Mouse (Mus musculus): ENCODE data around the gene Asgr1.

The Asgr1 gene

GRCm38 (mm10) chr11:70068245-70068644, 14.4 kb downstream of the Asgr1 start:
- WGBS = 46% methylated on average over 3 of the region's 3 CpGs

- WGBS = 70% methylated on average over 6 of the region's 6 CpGs
These were observed 16.2 kb downstream of the Asgr1 start for GRCm38 (mm10) chr11:70070057-70070456.

- WGBS = 88% methylated on average over 3 of the region's 3 CpGs
These were observed 16.7 kb downstream of the Asgr1 start for GRCm38 (mm10) chr11:70070603-70071002.

DNA sequence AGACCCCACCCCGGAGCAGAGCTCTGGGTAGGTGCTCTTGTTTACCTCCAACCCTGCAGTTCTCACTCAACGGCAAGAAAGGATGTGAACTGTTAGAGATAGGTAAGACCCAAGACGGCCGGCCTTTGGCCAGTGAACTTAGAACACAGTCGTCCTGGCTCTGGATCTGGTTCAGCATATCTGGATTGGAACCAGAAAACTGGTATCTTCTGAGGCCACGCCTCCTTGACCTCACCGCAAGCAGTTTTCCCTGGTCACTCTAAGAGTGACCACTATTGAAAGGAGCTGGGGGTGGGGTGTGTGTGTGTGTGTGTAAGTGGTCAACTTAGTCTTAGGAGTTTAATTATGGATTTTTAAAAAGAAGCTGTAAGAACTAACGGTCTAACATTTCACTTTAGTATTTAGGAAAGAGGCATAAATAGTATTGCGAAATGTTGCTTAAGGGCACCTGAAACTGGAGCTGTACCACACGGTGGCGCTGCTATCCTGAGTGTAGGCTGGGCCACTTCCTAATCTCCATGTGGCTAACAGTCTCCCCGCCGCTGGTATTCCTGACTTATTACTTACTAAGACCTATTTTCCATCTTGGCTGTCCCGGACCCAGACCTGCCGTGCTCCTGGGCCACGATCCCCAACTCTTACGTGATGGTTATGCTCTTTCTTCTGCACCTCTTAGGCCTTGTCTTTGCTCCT, 20.6 kb downstream of the Asgr1 start:
- WGBS = 34% methylated on average over 17 of the region's 17 CpGs

- 83% methylated on average over 6 of the region's 6 CpGs for WGBS
These were observed 21.7 kb downstream of the Asgr1 start for GRCm38 (mm10) chr11:70075581-70075980.

DNA sequence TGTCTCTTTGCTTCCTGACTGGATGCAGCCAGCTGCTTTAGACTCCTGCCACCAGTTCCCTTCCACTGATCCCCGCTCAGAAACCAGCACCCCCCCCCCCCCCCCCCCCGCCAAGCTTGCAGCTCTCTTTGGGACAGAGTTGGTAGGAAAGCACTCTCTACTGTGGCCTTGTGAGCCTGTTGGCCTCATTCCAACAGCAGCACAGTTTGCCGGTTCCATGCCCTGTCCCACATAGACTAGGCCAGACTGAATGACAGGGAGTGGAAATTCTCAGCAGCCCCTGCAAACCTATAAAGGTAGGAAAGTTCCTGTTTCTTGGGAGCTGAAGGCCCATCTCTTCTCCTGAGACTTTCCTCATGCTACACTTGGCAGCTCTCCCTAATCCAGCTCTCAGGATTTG, 23.6 kb downstream of the Asgr1 start:
- 69% methylated on average over 3 of the region's 3 CpGs for WGBS

- 79% methylated on average over 6 of the region's 6 CpGs for WGBS
These were observed 25.3 kb downstream of the Asgr1 start for GRCm38 (mm10) chr11:70079175-70079574.

DNA sequence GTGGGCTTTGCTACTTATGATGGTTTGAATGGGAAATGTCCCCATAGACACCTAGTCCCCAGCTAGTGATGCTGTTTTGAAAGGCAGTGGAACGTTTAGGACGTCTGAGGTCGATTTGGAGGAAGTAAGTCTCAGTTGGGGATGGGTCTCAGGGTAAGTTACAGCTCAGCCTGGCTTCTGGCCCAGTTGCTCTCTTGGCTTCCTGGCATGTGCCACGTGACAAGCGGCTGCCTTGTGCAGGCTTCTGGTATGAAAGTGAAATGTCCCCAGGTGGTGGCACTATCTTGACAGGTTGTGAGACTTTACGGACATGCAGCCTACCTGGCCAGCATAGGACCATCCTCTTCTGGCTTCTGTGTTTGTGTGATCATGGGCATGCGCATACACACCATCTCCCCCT, 26.0 kb downstream of the Asgr1 start:
- WGBS = 66% methylated on average over 7 of the region's 7 CpGs

DNA sequence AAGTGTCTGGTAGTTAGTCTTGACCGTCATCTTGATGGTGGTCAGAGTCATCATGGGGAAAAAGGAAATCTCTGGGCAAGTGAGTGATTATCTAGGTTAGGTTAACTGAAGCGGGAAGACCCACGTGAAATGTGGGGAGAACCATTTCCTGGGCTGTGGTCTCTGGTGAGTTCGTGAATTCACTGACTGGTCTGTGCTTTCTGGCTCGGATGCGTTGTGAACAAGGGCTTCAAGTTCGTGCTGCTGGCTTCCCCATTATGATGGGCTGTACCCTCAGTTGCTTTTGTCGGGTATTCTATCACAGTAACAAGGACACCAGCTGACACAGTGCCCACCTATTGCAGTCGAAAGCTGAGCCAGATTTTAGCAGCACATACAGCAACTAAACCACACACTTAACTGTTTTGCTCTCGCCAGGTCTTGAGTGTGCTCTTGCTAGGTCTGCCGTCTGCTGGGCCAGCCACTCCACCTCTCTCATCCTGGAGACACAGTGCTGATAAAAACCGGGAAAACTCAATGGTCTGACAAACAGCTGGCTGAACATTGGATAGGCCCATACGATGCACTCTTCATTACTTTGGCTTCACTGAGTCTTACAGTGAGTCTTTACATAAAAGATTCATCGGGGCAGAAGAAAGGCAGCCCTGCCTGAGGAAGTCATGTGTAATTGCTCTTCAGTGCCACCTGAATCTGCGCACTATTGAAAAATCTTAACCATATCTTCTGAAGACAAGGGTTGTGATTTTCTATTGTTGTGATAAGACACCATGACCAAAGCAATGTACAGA, 27.1 kb downstream of the Asgr1 start:
- WGBS = 85% methylated on average over 15 of the region's 15 CpGs

DNA sequence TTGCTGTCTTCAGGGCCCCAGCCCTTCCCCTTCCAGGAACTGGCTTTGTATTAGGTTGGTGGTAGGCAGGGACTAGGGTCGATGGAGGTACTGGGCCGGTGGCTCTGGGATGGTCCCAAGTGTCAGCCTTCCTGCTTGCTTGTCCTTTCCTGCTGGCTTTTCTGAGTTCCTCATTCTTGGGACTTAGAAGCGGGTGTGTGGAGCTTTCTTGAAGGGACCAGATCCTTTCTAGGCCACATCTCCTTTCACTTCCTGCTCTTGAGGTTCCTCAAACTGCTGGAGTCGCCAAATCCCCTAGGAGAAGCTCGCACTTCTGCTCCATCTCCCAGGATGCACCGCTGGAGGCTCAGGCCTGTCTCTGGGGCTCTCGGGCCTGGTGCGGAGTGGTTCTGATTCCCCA, 30.7 kb downstream of the Asgr1 start:
- 80% methylated on average over 8 of the region's 8 CpGs for WGBS

DNA sequence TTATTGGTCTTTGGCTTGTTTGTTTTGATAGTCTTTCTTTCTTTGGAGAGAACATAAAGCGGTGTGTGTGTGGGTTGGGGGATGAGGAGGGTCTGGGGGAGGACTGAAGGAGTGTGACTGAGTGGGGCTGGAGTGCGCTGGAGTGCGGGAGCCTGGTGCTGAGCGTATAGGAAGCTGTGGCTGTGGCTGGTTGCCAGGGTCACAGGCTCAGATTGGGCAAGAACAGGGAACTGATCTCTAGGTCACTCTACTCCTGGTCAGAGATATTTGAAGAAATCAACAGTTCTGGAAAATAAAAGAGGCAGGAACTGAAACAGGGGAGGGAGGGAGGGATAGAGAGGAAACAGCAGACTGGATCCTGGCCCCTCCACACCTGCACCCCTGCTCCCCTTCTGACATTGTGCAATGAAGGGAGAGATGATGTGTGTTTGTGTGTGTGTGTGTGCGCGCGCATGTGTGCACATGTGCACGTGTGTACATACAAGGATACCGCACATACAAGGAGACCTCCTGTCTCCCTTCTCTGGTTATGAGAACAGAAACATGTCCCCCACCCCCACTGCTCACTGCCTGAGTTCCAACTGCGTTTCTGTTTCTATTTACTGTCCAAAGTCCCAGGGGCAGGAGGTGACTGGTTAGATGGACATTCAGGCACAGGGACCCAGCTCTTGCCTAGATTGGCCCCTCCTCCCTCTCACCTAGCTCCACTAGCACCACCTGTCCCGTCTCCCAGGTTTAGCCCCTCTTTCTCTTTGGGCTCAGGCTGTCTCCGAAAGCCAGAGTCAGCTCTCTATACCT, 38.3 kb downstream of the Asgr1 start, which contains the start of gene Asgr2:
Gene Asgr2 (plus strand): TSS at position 659 of the 798 bp plus-strand sequence.
- 82% methylated on average over 12 of the region's 12 CpGs for WGBS

DNA sequence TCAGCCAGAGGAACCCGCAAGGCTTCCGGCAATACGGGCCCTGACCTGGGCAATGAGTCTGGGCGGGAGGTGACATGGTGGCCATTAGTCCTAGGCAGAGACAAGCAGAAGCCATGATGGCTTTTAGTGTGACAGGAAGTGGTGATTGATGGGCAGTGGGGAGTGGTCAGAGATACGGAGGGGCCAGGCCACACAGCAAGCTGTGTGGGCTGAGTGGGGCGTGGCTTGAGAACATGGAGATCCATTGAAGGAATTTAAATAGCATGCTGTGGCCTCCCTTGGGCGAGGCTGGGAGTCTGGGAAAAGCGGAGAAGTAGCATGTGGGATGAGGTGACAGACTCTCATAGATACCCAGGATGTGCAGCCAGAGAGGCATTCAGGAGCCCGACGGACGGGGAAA, 43.5 kb downstream of the Asgr1 start:
- WGBS = 86% methylated on average over 11 of the region's 11 CpGs

DNA sequence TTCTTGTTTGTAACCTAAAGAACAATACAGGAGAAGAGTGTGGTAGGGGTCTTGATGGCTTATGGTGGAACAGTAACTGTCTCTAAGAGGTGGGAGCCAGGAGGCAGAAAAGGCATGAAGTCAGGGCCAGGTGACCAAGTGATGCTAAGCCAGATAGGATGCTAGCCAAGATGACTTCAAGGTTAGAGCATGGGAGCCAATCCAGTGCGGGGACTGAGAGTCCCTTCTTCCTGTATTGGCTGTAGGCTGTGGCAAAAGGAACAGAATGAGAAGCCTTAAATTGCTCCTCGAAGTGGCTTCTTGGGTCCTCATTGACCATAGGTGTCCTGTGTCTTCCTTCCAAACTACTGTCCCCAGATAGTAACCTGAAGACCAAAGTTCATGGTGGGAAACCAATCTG, 45.2 kb downstream of the Asgr1 start:
- WGBS = 71% methylated on average over 2 of the region's 2 CpGs

- WGBS = 91% methylated on average over 2 of the region's 2 CpGs
These were observed 45.9 kb downstream of the Asgr1 start for GRCm38 (mm10) chr11:70099809-70100208.

GRCm38 (mm10) chr11:70103701-70104315, 49.9 kb downstream of the Asgr1 start:
- WGBS = 89% methylated on average over 14 of the region's 14 CpGs

GRCm38 (mm10) chr11:70107085-70107484, 53.2 kb downstream of the Asgr1 start:
- WGBS = 76% methylated on average over 8 of the region's 8 CpGs

Measured in cerebral cortex, adult 2 months (tissue).